Comparison of ENCODE assay signal across 13 mouse cellular contexts in genomic region chr2:59798934-59799532, GRCm38 (mm10).
DNase-seq lines count a peak whose midpoint lies in the region; ATAC-seq and TF ChIP-seq lines count a peak whose summit lies in the region.
"Had no signal": no experiment of that assay in that cellular context is flagged by ENCODE, and none has a peak within 500 bp of the region (broad histone marks: within the 10 kb centered on the region; RNA-seq: fewer than 3 reads in every experiment).

No protein-coding gene starts in this region.

- H3K4me1 ChIP-seq in forebrain, embryonic 12.5 days: peaks cover 10% of the 10 kb centered on the region
- no peaks in the 10 kb centered on the region for H3K4me1 ChIP-seq in forebrain, embryonic 14.5 days (ENCODE audit: control insufficient read depth, insufficient read depth, low read length)
- 0 out of 2 replicates have a peak, but pooled peaks cover 4% of the 10 kb centered on the region for H3K4me1 ChIP-seq in kidney, embryonic 16.5 days (ENCODE audit: insufficient read depth, low read length)
- H3K4me1 ChIP-seq in embryonic facial prominence, embryonic 14.5 days (ENCODE audit: control insufficient read depth, insufficient read depth, low read length): no peaks in the 10 kb centered on the region

- H3K4me3 ChIP-seq in forebrain, embryonic 12.5 days (replicated peaks): no peak overlapping the region
- no peak overlapping the region for H3K4me3 ChIP-seq in forebrain, embryonic 14.5 days (ENCODE audit: low read depth, low read length)
- H3K4me3 ChIP-seq in kidney, embryonic 16.5 days (ENCODE audit: low read length): no peak overlapping the region
- H3K4me3 ChIP-seq in embryonic facial prominence, embryonic 14.5 days (ENCODE audit: low read depth, low read length): no peak overlapping the region
- H3K4me3 ChIP-seq: erythroblast, embryonic 14.5 days; limb, embryonic 15.5 days had no signal

- no peak for TF ChIP-seq CTCF in brain, embryonic 14.5 days (IDR thresholded peaks at IDR 0.05; ENCODE audit: borderline replicate concordance, extremely low read depth, insufficient read depth, insufficient read length)

- no peaks in the 10 kb centered on the region for H3K27me3 ChIP-seq in forebrain, embryonic 12.5 days
- no peaks in the 10 kb centered on the region for H3K27me3 ChIP-seq in forebrain, embryonic 14.5 days (replicated peaks; ENCODE audit: control insufficient read depth, insufficient read depth, low read length)
- no peaks in the 10 kb centered on the region for H3K27me3 ChIP-seq in kidney, embryonic 16.5 days (ENCODE audit: insufficient read depth, low read length)
- no peaks in the 10 kb centered on the region for H3K27me3 ChIP-seq in embryonic facial prominence, embryonic 14.5 days (replicated peaks; ENCODE audit: control insufficient read depth, insufficient read depth, low read length)
- H3K27me3 ChIP-seq: limb, embryonic 15.5 days had no signal

- peaks cover 31% of the 10 kb centered on the region for H3K36me3 ChIP-seq in forebrain, embryonic 12.5 days (replicated peaks)
- no peaks in the 10 kb centered on the region for H3K36me3 ChIP-seq in forebrain, embryonic 14.5 days (ENCODE audit: control insufficient read depth, insufficient read depth, low read length)
- peaks cover 64% of the 10 kb centered on the region for H3K36me3 ChIP-seq in kidney, embryonic 16.5 days (ENCODE audit: insufficient read depth, low read length)
- H3K36me3 ChIP-seq in embryonic facial prominence, embryonic 14.5 days (ENCODE audit: control insufficient read depth, insufficient read depth, low read length): peaks cover 51% of the 10 kb centered on the region

- ATAC-seq in forebrain, embryonic 12.5 days (ENCODE audit: low FRiP score): no peak
- ATAC-seq in forebrain, embryonic 14.5 days: no peak
- ATAC-seq in kidney, embryonic 16.5 days (ENCODE audit: low FRiP score, low TSS enrichment): no peak
- ATAC-seq in embryonic facial prominence, embryonic 14.5 days (ENCODE audit: low read depth): peak; percentile 70
- ATAC-seq: hindbrain, embryonic 16.5 days had no signal

- no peak for DNase-seq in forebrain, embryonic 14.5 days (ENCODE audit: low spot score)
- peak; percentile 41 for DNase-seq in kidney, adult 9 months
- DNase-seq in brain, embryonic 14.5 days (ENCODE audit: low read depth): peak; percentile 26
- peak; percentile 49 for DNase-seq in embryonic facial prominence, embryonic 14.5 days (ENCODE audit: low spot score)
- DNase-seq in left cerebral cortex, postnatal 10 days (ENCODE audit: extremely low spot score in 1 of 2, low spot score in 2 of 2): no peak
- no peak for DNase-seq in layer of hippocampus, postnatal 14 days (ENCODE audit: low spot score in 2 of 2)
- DNase-seq: thymus, postnatal 4 days had no signal

- intact Hi-C loops in left cerebral cortex, postnatal 10 days (cut with DNase I): no loop called here

- H3K9me3 ChIP-seq in forebrain, embryonic 12.5 days: no peaks in the 10 kb centered on the region
- H3K9me3 ChIP-seq in forebrain, embryonic 14.5 days (replicated peaks; ENCODE audit: control insufficient read depth, low read length): no peaks in the 10 kb centered on the region
- no peaks in the 10 kb centered on the region for H3K9me3 ChIP-seq in kidney, embryonic 16.5 days (ENCODE audit: low read length)
- H3K9me3 ChIP-seq in embryonic facial prominence, embryonic 14.5 days (ENCODE audit: control insufficient read depth, low read length): no peaks in the 10 kb centered on the region
- H3K9me3 ChIP-seq: limb, embryonic 15.5 days had no signal

- H3K9ac ChIP-seq in forebrain, embryonic 12.5 days: no peak overlapping the region
- H3K9ac ChIP-seq in forebrain, embryonic 14.5 days (ENCODE audit: low read length): no peak overlapping the region
- no peak overlapping the region for H3K9ac ChIP-seq in kidney, embryonic 16.5 days (replicated peaks; ENCODE audit: low read length)
- no peak overlapping the region for H3K9ac ChIP-seq in embryonic facial prominence, embryonic 14.5 days (ENCODE audit: low read depth, low read length)
- H3K9ac ChIP-seq: limb, embryonic 15.5 days had no signal

- WGBS in forebrain, embryonic 12.5 days: 62% methylated on average over 16 of the region's 16 CpGs
- 63% methylated on average over 16 of the region's 16 CpGs for WGBS in forebrain, embryonic 14.5 days
- 71% methylated on average over 16 of the region's 16 CpGs for WGBS in kidney, embryonic 16.5 days
- WGBS in embryonic facial prominence, embryonic 14.5 days: 49% methylated on average over 16 of the region's 16 CpGs

- no peak for TF ChIP-seq POLR2A in brain, embryonic 14.5 days (IDR thresholded peaks at IDR 0.05; ENCODE audit: borderline replicate concordance, extremely low read depth, insufficient read depth, insufficient read length, poor library complexity, severe bottlenecking)

- no peak overlapping the region for H3K4me2 ChIP-seq in forebrain, embryonic 12.5 days
- H3K4me2 ChIP-seq in forebrain, embryonic 14.5 days (ENCODE audit: low read length): no peak overlapping the region
- H3K4me2 ChIP-seq in kidney, embryonic 16.5 days (replicated peaks; ENCODE audit: low read depth, low read length): no peak overlapping the region
- H3K4me2 ChIP-seq in embryonic facial prominence, embryonic 14.5 days (ENCODE audit: low read depth, low read length): no peak overlapping the region
- H3K4me2 ChIP-seq: limb, embryonic 15.5 days had no signal

- H3K27ac ChIP-seq in forebrain, embryonic 12.5 days: 0 out of 2 replicates have a peak overlapping the region, but pooled peaks have one; percentile 5
- no peak overlapping the region for H3K27ac ChIP-seq in forebrain, embryonic 14.5 days (ENCODE audit: low read depth, low read length)
- H3K27ac ChIP-seq in kidney, embryonic 16.5 days (ENCODE audit: low read length): no peak overlapping the region
- H3K27ac ChIP-seq in embryonic facial prominence, embryonic 14.5 days (replicated peaks; ENCODE audit: low read depth, low read length): no peak overlapping the region
- H3K27ac ChIP-seq: limb, embryonic 15.5 days; macrophage had no signal

Comparison
In these comparisons a context has a peak if more than half of its experiments do, and no peak if none do; other contexts are left out.
1. DNase-seq: peak in kidney, adult 9 months (single experiment), brain, embryonic 14.5 days (single experiment) and embryonic facial prominence, embryonic 14.5 days (single experiment); none in forebrain, embryonic 14.5 days (single experiment), left cerebral cortex, postnatal 10 days (0 of 2) and layer of hippocampus, postnatal 14 days (0 of 2).